Comparison of ENCODE assay signal across 9 mouse cellular contexts in genomic region chr5:125110722-125111121, GRCm38 (mm10).
DNase-seq lines count a peak whose midpoint lies in the region; ATAC-seq and TF ChIP-seq lines count a peak whose summit lies in the region.
"Had no signal": no experiment of that assay in that cellular context is flagged by ENCODE, and none has a peak within 500 bp of the region (broad histone marks: within the 10 kb centered on the region; RNA-seq: fewer than 3 reads in every experiment).

No protein-coding gene starts in this region.

- peak; percentile 7; the same call in 1 of the 2 replicates for ATAC-seq in intestine, embryonic 16.5 days
- no peak for ATAC-seq in intestine, postnatal 0 days
- ATAC-seq in embryonic facial prominence, embryonic 14.5 days (ENCODE audit: low read depth): peak; percentile 53; the same call in 1 of the 2 replicates
- peak; percentile 39 for ATAC-seq in hindbrain, postnatal 0 days
- ATAC-seq in neural tube, embryonic 11.5 days (ENCODE audit: insufficient read depth, low FRiP score, low TSS enrichment): peak; percentile 56
- ATAC-seq in erythroblast, adult 5-6 weeks (replicated peaks; ENCODE audit: low FRiP score, poor library complexity, severe bottlenecking): no peak

- peaks cover 28% of the 10 kb centered on the region for H3K4me1 ChIP-seq in intestine, embryonic 16.5 days (ENCODE audit: control insufficient read depth, insufficient read depth, low read length)
- no peaks in the 10 kb centered on the region for H3K4me1 ChIP-seq in intestine, postnatal 0 days (replicated peaks; ENCODE audit: control insufficient read depth, insufficient read depth, low read length)
- H3K4me1 ChIP-seq in embryonic facial prominence, embryonic 14.5 days (ENCODE audit: control insufficient read depth, insufficient read depth, low read length): peaks cover 30% of the 10 kb centered on the region
- H3K4me1 ChIP-seq in hindbrain, postnatal 0 days (ENCODE audit: insufficient read depth, low read length): peaks cover 17% of the 10 kb centered on the region
- peaks cover 31% of the 10 kb centered on the region for H3K4me1 ChIP-seq in neural tube, embryonic 11.5 days (ENCODE audit: control insufficient read depth, insufficient read depth, low read length)

- WGBS in intestine, embryonic 16.5 days: 64% methylated on average over 3 of the region's 3 CpGs
- WGBS in intestine, postnatal 0 days: 62% methylated on average over 3 of the region's 3 CpGs
- 25% methylated on average over 3 of the region's 3 CpGs for WGBS in embryonic facial prominence, embryonic 14.5 days
- WGBS in hindbrain, postnatal 0 days: 34% methylated on average over 3 of the region's 3 CpGs
- WGBS in neural tube, embryonic 11.5 days: 39% methylated on average over 3 of the region's 3 CpGs

- no peaks in the 10 kb centered on the region for H3K9me3 ChIP-seq in intestine, embryonic 16.5 days (ENCODE audit: control insufficient read depth, low read length)
- no peaks in the 10 kb centered on the region for H3K9me3 ChIP-seq in intestine, postnatal 0 days (ENCODE audit: control insufficient read depth)
- H3K9me3 ChIP-seq in embryonic facial prominence, embryonic 14.5 days (ENCODE audit: control insufficient read depth, low read length): no peaks in the 10 kb centered on the region
- H3K9me3 ChIP-seq in hindbrain, postnatal 0 days (ENCODE audit: low read length): no peaks in the 10 kb centered on the region
- no peaks in the 10 kb centered on the region for H3K9me3 ChIP-seq in neural tube, embryonic 11.5 days (ENCODE audit: control insufficient read depth, low read length)

- H3K4me3 ChIP-seq in intestine, embryonic 16.5 days (ENCODE audit: low read length): no peak overlapping the region
- no peak overlapping the region for H3K4me3 ChIP-seq in intestine, postnatal 0 days (ENCODE audit: low read depth, low read length)
- no peak overlapping the region for H3K4me3 ChIP-seq in embryonic facial prominence, embryonic 14.5 days (ENCODE audit: low read depth, low read length)
- no peak overlapping the region for H3K4me3 ChIP-seq in hindbrain, postnatal 0 days (ENCODE audit: low read length)
- no peak overlapping the region for H3K4me3 ChIP-seq in neural tube, embryonic 11.5 days (ENCODE audit: low read depth, low read length)

- no peak overlapping the region for H3K27ac ChIP-seq in intestine, embryonic 16.5 days (ENCODE audit: low read length)
- no peak overlapping the region for H3K27ac ChIP-seq in intestine, postnatal 0 days (ENCODE audit: low read depth, low read length)
- H3K27ac ChIP-seq in embryonic facial prominence, embryonic 14.5 days (replicated peaks; ENCODE audit: low read depth, low read length): 0 out of 2 replicates have a peak overlapping the region, but pooled peaks have one; percentile 3
- H3K27ac ChIP-seq in hindbrain, postnatal 0 days: peak overlapping the region; percentile 71; the same call in 1 of the 2 replicates
- peak overlapping the region; percentile 75 for H3K27ac ChIP-seq in neural tube, embryonic 11.5 days (ENCODE audit: low read depth, low read length)

- no peaks in the 10 kb centered on the region for H3K27me3 ChIP-seq in intestine, embryonic 16.5 days (replicated peaks; ENCODE audit: control insufficient read depth, insufficient read depth, low read length)
- no peaks in the 10 kb centered on the region for H3K27me3 ChIP-seq in intestine, postnatal 0 days (replicated peaks; ENCODE audit: control insufficient read depth, insufficient read depth, low read length)
- H3K27me3 ChIP-seq in embryonic facial prominence, embryonic 14.5 days (replicated peaks; ENCODE audit: control insufficient read depth, insufficient read depth, low read length): no peaks in the 10 kb centered on the region
- H3K27me3 ChIP-seq in hindbrain, postnatal 0 days (ENCODE audit: insufficient read depth, low read length): no peaks in the 10 kb centered on the region
- H3K27me3 ChIP-seq in neural tube, embryonic 11.5 days (ENCODE audit: control insufficient read depth, insufficient read depth, low read length): no peaks in the 10 kb centered on the region

- DNase-seq in embryonic facial prominence, embryonic 14.5 days (ENCODE audit: low spot score): peak; percentile 54
- peak; percentile 58 for DNase-seq in hindbrain, postnatal 0 days (ENCODE audit: low spot score)
- DNase-seq in neural tube, embryonic 11.5 days (ENCODE audit: low spot score): peak; percentile 70
- no peak for DNase-seq in frontal cortex, postnatal 25 days (ENCODE audit: low spot score in 2 of 2)
- DNase-seq in ovary, adult 18-20 months (ENCODE audit: low spot score): no peak

- H3K36me3 ChIP-seq in intestine, embryonic 16.5 days (ENCODE audit: control insufficient read depth, insufficient read depth, low read length): peaks cover 31% of the 10 kb centered on the region
- peaks cover 32% of the 10 kb centered on the region; the same call in 1 of the 2 replicates for H3K36me3 ChIP-seq in intestine, postnatal 0 days (ENCODE audit: control insufficient read depth, insufficient read depth)
- H3K36me3 ChIP-seq in embryonic facial prominence, embryonic 14.5 days (ENCODE audit: control insufficient read depth, insufficient read depth, low read length): peaks cover 70% of the 10 kb centered on the region
- peaks cover 12% of the 10 kb centered on the region for H3K36me3 ChIP-seq in hindbrain, postnatal 0 days (ENCODE audit: insufficient read depth, low read length)
- peaks cover 17% of the 10 kb centered on the region for H3K36me3 ChIP-seq in neural tube, embryonic 11.5 days (ENCODE audit: control insufficient read depth, insufficient read depth, low read length)

- no peak overlapping the region for H3K4me2 ChIP-seq in intestine, embryonic 16.5 days (ENCODE audit: low read depth, low read length)
- H3K4me2 ChIP-seq in intestine, postnatal 0 days (replicated peaks; ENCODE audit: low read depth): no peak overlapping the region
- no peak overlapping the region for H3K4me2 ChIP-seq in embryonic facial prominence, embryonic 14.5 days (ENCODE audit: low read depth, low read length)
- H3K4me2 ChIP-seq in hindbrain, postnatal 0 days (ENCODE audit: low read depth, low read length): no peak overlapping the region
- no peak overlapping the region for H3K4me2 ChIP-seq in neural tube, embryonic 11.5 days (ENCODE audit: low read depth)
- H3K4me2 ChIP-seq: liver, embryonic 11.5 days had no signal

- H3K9ac ChIP-seq in intestine, embryonic 16.5 days (ENCODE audit: low read depth, low read length): no peak overlapping the region
- no peak overlapping the region for H3K9ac ChIP-seq in intestine, postnatal 0 days (ENCODE audit: low read depth, low read length)
- 0 out of 2 replicates have a peak overlapping the region, but pooled peaks have one; percentile 14 for H3K9ac ChIP-seq in embryonic facial prominence, embryonic 14.5 days (ENCODE audit: low read depth, low read length)
- peak overlapping the region; percentile 28; the same call in 1 of the 2 replicates for H3K9ac ChIP-seq in hindbrain, postnatal 0 days (replicated peaks; ENCODE audit: low read length)
- peak overlapping the region; percentile 26; the same call in 1 of the 2 replicates for H3K9ac ChIP-seq in neural tube, embryonic 11.5 days (ENCODE audit: low read length)

- TF ChIP-seq CTCF in intestine, postnatal 0 days (IDR thresholded peaks at IDR 0.05; ENCODE audit: low read depth): no peak
- no peak for TF ChIP-seq CTCF in hindbrain, postnatal 0 days (IDR thresholded peaks at IDR 0.05; ENCODE audit: low read depth)

Comparison
In these comparisons a context has a peak if more than half of its experiments do, and no peak if none do; other contexts are left out.
1. ATAC-seq: peak in intestine, embryonic 16.5 days (single experiment), embryonic facial prominence, embryonic 14.5 days (single experiment), hindbrain, postnatal 0 days (single experiment) and neural tube, embryonic 11.5 days (single experiment); none in intestine, postnatal 0 days (single experiment) and erythroblast, adult 5-6 weeks (single experiment).
2. H3K27ac ChIP-seq: peak in embryonic facial prominence, embryonic 14.5 days (single experiment), hindbrain, postnatal 0 days (single experiment) and neural tube, embryonic 11.5 days (single experiment); none in intestine, embryonic 16.5 days (single experiment) and intestine, postnatal 0 days (single experiment).
3. H3K9ac ChIP-seq: peak in embryonic facial prominence, embryonic 14.5 days (single experiment), hindbrain, postnatal 0 days (single experiment) and neural tube, embryonic 11.5 days (single experiment); none in intestine, embryonic 16.5 days (single experiment) and intestine, postnatal 0 days (single experiment).
4. DNase-seq: peak in embryonic facial prominence, embryonic 14.5 days (single experiment), hindbrain, postnatal 0 days (single experiment) and neural tube, embryonic 11.5 days (single experiment); none in frontal cortex, postnatal 25 days (0 of 2) and ovary, adult 18-20 months (single experiment).